Mouse (Mus musculus) MEL-GATA-1-ER (cell line): ENCODE data around the gene Eps8.

Source experiments
- DNase-seq: peaks from one replicate; pipeline ENCODE4 v3.0.0-alpha.2; 2012; ENCODE audit warnings: low read depth; ENCODE audit errors: extremely low read depth

Gene Eps8

DNA sequence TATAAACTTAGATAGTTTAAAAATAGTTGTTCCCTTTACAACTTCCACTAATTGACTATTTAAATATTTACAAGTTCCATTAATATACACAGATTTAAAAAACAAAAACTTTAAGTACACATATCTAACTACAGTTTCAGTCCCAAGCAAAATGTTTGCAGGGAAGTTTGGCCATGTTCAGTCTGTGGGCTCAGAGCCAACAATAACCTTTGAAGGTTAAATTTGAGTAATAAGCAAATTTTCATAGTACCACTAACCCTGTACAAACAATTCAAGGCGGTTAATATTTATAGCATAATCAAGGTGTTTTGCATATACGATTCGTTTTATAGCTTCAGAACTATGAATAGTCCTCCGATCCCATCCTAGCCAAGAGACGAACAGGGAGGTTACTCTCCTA lies 84.7 kb downstream of the Eps8 start:
- DNase-seq: no peak

- DNase-seq: no peak
Observed at GRCm38 (mm10) chr6:137569071-137569470, 85.6 kb downstream of the Eps8 start.

GRCm38 (mm10) chr6:137565890-137566289 lies 88.8 kb downstream of the Eps8 start:
- DNase-seq: no peak

- no peak for DNase-seq
Observed at GRCm38 (mm10) chr6:137565454-137565853, 89.2 kb downstream of the Eps8 start.

GRCm38 (mm10) chr6:137560358-137560859 lies 94.3 kb downstream of the Eps8 start:
- no peak for DNase-seq

GRCm38 (mm10) chr6:137558840-137559239 lies 95.8 kb downstream of the Eps8 start:
- DNase-seq: no peak

GRCm38 (mm10) chr6:137557671-137558070 lies 97.0 kb downstream of the Eps8 start:
- no peak for DNase-seq

DNA sequence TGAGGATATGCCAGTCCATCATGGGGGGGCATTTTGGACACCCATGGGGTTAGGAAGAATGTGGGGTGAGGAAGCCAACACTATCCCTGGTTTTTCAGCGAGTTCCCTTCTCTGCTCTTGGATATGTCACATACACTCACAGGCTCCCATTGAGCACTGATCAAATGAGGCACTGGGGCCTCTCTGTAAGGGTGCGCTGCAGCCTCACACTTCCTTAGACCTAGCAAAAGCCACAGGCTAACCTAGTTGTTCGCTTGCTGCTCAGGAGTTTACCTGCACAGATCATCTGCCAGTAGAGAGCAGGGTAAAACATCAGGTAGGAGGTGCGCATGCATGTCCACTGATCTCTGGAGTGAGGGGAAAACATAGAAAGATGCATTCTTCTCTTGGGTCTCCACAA lies 97.5 kb downstream of the Eps8 start:
- DNase-seq: no peak

DNA sequence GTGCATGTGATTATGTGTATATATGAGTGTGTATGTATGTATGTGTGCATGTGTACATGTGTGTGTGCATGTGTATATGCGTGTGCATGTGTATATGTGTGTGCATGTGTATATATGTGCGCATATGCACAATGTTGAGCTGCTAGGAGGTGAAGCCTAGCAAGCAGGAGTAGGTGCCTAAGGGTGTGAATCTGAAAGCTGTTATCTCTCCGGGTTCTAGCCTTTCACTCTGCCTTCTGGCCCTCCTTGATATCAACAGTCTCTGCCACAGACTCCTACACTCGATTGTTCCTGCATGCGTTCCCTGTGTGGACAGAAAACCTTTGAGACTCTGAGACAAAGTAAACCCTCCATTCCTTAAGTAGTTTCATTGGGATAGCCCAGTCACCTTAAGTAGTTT lies 98.0 kb downstream of the Eps8 start:
- DNase-seq: no peak

DNA sequence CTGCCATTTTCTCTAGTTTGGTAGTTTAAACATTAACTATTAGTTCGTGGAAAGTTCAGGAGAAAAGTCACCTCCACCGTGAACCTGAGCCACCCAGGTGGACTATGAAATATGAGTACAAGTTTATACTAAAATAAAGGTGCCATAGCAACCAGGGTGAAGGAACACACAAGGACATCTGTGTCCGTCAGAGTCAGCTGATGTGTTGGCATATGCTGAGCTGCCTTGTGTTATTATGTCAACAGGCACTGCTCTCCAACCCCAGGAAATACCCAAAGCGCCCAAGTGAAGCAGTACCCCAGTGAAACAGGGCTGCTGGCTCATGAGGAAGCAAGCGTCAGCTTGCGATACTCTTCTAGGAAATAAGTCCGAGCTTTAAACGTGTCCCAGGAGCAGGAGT lies 104.5 kb downstream of the Eps8 start:
- no peak for DNase-seq

- DNase-seq: no peak
Observed at GRCm38 (mm10) chr6:137548613-137549012, 106.1 kb downstream of the Eps8 start.

- DNase-seq: no peak
Observed at GRCm38 (mm10) chr6:137547555-137547954, 107.1 kb downstream of the Eps8 start.

DNA sequence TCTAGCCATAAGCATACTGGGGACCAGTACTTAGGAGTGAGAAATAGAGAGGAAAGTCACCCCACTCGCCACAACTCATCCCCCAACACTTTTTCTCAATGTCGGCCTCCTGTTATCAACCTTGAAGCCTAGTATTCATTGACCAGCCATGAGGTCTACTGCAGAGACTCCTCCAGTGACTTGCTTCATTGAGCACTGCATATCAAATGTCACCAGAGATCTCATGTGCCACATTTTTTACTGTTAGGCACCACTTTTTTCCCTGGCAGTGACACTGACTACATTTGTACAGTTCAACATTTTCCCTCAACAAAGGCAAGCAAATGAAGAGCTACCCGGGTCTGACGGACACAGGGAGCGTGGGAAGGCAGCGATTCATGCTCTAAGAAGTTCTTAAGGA lies 108.6 kb downstream of the Eps8 start:
- DNase-seq: no peak

DNA sequence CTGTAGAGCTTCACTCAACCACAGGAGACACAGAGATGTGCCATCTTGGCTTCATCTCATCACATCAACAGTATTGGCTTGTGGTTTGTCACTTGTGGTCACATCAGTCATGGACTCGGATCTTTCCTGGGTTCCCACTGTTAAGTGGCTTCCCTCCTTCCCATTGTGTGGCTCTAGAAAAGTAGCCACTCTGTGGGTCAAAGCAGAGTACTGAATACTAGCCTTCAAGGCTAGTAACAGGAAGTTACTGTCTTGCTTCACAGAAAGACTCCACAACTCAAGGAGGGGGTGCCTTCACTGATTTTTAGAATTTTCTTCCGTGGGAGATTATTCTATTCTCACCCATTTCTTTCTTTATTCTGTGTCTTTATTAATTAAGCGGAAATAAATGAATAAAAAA lies 109.3 kb downstream of the Eps8 start:
- no peak for DNase-seq

DNA sequence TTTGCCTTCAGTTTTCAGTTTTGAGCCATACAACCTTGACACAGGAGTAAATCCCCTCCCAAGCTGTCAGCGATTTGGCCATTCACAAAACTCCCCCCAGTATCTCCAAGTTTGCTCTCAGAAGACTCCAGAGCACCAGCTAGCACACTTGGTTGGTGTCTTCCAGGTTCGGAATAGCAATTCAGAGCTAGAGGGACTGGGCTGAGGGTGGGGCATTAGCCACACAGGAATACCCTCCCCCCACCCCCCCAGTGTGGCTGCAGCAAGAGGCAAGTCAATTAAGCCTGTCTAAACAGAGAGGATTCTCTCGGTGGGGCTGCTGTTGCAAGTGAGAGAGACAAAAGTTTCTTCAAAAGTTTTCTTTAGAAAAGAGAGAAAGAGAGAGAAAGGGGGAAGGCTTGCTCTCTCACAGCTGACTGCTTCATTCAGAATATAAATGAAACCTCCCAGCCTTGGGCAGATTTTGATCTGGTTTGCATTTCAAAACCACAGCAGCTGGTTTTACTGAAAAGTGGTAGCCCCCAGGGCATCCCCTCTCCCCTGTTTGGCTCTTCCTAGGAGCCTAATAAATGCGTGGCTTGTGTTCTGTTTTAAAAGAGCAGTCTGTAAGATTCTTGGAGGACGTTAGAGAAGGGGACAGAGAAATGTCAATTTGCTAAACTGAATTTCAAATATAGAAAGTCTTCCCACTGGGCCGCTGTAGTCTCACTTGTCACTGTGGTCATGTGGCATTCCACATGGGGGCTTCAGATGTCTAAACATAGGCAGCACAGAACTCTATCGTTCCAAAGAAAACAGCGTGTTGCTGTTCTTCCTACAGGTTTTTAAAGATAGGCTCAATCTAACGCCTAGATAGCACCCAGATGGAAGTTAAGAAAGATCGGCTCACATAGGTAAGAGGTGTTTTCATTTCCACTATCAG lies 112.2 kb downstream of the Eps8 start:
- no peak for DNase-seq

DNA sequence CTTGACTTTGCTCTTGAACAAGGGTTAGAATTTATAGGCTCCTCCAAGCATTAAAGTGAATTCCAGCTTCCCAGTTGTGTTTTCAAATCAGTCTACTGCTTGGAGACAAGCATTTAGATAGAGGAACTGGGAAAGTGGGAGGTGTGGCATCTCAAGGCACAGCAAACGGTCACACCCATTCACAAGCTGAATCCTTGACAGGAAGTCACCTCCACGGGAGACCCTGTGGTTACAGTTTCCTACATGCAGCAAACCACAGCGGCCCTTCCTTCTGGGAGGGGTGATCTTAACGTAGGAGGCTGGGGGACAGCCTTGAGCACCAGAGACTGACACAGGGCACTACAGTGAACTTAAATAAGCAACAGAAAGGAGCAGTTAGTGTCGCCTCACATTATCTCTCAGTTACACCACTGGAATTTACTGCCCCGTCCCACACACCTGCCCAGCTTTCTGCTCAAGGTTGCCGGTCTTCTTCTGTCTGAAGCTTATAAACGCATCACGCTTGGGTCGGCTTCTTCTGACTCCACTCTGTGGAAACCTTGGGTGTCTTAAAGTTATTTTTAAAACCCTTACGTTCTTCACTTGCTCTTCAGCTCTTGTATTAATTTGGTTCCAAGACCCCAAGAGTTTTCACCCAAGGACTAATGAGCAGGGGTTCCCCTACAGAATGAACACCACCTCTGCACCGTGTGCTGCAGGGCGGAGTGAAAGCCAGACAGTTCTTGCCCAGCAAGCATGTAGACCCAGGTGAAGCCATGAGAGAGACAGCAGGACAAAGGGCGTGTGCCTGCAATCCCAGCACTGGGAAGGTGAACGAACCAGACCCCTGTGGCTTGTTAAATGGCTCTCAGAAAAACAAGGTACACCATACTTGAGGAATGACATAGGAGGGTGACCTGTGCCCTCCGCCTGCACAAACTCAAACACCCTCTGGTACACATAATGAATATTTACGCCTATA lies 113.2 kb downstream of the Eps8 start:
- no peak for DNase-seq

- DNase-seq: no peak
Observed at GRCm38 (mm10) chr6:137540800-137541199, 113.9 kb downstream of the Eps8 start.

DNA sequence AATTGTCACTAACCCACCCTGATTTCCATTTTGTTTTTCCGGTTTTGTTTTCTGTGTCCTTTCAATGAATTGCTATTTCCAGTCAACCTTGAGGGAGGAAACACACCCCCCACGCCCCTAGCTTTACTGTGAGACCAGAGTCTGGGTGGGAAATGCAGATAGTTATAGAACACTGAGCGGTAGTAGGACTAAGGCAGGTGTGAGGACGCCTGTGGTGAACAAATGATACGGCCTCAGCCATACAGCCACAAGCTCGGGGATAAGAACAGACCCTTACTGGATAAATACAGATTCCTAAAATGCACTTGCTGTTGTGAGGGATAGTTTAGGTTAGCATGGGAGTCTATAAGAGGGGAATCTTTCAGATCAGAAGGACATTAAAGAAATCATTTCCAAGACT lies 114.3 kb downstream of the Eps8 start:
- no peak for DNase-seq

DNA sequence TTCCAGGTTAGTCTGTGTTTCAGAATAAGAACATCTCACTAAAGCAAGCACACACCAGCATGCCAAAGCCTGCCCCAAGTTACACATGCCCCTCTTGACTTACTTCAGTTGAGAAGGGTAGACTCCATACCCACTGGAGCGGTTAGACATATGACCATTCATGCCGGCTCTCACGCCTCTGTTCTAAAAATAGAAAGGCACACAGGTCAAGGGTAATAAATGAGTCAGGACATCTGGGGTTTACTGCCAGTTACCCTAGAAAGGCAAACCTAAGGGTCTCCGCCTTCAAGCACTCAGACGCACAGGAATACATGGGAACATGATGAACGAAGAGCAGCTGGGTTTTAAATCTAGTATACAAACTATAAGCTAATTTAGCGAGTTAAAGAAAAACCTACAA lies 115.5 kb downstream of the Eps8 start:
- no peak for DNase-seq

DNA sequence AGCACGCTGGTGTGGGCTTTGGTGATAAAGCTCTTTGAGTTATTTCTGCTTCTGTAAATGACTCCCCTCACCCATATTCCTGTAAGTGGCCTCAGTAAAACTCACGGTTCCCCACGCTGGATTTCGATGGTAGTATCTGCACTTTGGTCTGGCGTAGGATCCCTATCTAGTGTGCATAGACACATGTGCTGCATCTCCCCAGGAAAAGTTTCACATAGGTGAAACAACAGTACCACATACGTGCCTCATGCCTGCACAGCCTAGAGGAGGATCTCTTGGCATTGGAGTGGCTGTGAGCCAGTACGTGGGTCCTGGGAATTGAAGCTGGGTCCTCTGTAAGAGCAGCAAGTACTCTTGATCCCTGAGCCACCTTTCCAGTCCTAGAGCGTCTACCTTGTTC lies 121.9 kb downstream of the Eps8 start:
- DNase-seq: no peak

GRCm38 (mm10) chr6:137525769-137526168 lies 128.9 kb downstream of the Eps8 start:
- no peak for DNase-seq

- DNase-seq: no peak
Observed at GRCm38 (mm10) chr6:137520343-137520704, 134.4 kb downstream of the Eps8 start.
